Mouse (Mus musculus): ENCODE measurements around the gene Pgam2. TPM values are rescaled to one million over a fixed set of nuclear protein-coding genes. Genes with fewer than 3 reads are reported as not detected.
A peak's percentile ranks its signal among the peaks of the same experiment; 100 is the strongest.

Gene Pgam2
- polyA plus RNA-seq (2014; fragmentation: Nextera tagmentation; extraction: Ambion mirVana): 6.0 and 12.1 TPM in 2 replicates

DNA sequence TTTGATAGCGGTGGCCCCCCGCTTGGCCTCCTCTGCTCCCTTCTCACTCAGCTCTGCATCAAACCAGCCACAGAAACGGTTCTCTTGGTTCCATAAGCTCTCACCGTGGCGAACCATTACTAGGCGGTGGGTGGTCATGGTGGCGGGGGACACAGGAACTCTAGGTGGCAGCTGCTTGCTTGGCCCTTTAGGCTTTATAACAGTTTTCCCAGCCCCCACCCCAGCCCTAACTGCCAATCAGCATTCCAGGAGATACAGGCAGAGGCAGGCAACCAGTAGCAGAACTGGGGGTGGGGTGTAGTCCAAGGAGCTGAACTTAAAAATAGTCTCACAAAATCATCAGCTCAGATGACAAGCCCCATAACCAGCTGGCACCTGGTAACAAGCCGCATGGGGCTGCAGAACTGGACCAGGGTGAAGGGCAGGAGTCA lies at the start of gene Pgam2:
Gene Pgam2, minus strand, starts transcription at position 183 of the 431 bp plus-strand sequence.
- no peak within 1 kb of the TSS for H3K4me2 ChIP-seq
- H3K9me3 ChIP-seq (ENCODE audit: control insufficient read depth, low read length): no peaks in the 10 kb centered on the region
- peaks cover 7% of the 10 kb centered on the region for H3K4me1 ChIP-seq (replicated peaks; ENCODE audit: control insufficient read depth, insufficient read depth, low read length)
- H3K9ac ChIP-seq (ENCODE audit: low read depth, low read length): no peak within 1 kb of the TSS
- 47% methylated on average over 8 of the region's 8 CpGs for WGBS
- H3K36me3 ChIP-seq (ENCODE audit: control insufficient read depth, insufficient read depth, low read length): peaks cover 20% of the 10 kb centered on the region; the same call in 1 of the 2 replicates
- DNase-seq (ENCODE audit: low spot score) (no peak), ATAC-seq (replicated peaks; ENCODE audit: low FRiP score) (no peak)
- H3K4me3 ChIP-seq (ENCODE audit: low read depth, low read length): no peak within 1 kb of the TSS
- H3K27ac ChIP-seq (ENCODE audit: low read depth, low read length): no peak within 1 kb of the TSS
- H3K27me3 ChIP-seq (replicated peaks; ENCODE audit: control insufficient read depth, insufficient read depth, low read length): no peaks in the 10 kb centered on the region

DNA sequence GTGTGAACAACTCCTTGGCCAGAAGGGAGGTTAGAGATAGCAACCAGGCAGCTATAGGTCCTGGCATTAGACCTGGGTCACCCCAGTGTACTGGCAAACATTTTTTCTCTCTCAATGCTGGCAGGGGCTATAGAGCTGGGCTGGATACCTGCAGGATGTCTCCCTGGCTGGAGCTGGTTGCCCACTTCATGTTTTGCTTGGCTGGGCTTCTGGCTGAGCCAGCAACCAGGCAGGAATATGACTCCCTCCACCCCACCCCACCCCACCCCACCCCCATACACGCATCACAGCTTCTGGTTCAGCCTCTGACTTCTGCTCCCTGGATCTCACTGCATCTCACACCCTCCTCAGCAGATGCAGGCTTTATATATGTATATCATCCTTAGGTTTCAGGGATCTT lies 48.8 kb upstream of the Pgam2 start:
- H3K27me3 ChIP-seq (replicated peaks; ENCODE audit: control insufficient read depth, insufficient read depth, low read length): no peaks in the 10 kb centered on the region
- H3K36me3 ChIP-seq (ENCODE audit: control insufficient read depth, insufficient read depth, low read length): no peaks in the 10 kb centered on the region
- H3K4me2 ChIP-seq: no peak overlapping the region
- no peaks in the 10 kb centered on the region for H3K9me3 ChIP-seq (ENCODE audit: control insufficient read depth, low read length)
- H3K9ac ChIP-seq (ENCODE audit: low read depth, low read length): no peak overlapping the region
- WGBS: 56% methylated on average over 1 of the region's 1 CpGs
- no peaks in the 10 kb centered on the region for H3K4me1 ChIP-seq (replicated peaks; ENCODE audit: control insufficient read depth, insufficient read depth, low read length)
- no peak overlapping the region for H3K4me3 ChIP-seq (ENCODE audit: low read depth, low read length)
- DNase-seq (ENCODE audit: low spot score) (no peak), ATAC-seq (replicated peaks; ENCODE audit: low FRiP score) (no peak)
- no peak overlapping the region for H3K27ac ChIP-seq (ENCODE audit: low read depth, low read length)

DNA sequence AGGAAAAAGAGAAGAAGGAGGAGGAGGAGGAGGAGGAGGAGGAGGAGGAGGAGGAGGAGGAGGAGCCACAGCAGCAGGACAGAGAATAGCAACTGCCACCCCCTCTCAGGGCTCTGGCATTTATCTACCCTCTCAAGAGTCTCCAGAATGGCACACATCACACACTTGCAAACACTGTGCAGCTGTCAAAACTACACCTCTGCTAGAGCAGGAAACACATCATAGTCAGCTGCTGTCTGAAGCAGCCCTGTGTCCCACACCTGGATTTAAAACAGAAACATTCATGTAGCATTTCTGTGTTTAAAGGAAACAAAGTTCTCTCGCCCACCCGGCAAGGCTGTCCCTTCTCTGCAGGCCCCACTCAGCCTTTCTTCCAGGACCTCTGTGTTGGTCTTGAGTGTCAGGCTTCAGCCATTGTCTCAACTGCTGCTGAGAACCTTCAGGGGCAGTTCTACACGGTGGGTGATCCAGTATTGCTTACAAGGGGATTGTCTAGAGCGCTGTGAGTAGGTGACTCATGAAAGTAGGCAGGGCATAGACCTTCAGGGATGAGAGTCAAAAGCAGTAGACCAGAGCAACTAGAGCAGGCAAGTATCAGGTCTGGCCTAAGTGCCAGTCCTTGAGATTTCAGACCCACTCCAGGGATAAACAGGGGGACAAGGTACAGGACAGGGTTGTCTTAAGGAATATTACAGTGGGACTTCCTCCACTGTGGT lies 47.6 kb upstream of the Pgam2 start:
- ATAC-seq (replicated peaks; ENCODE audit: low FRiP score) (no peak), DNase-seq (ENCODE audit: low spot score) (no peak)
- Histone ChIP-seq H3K9me3 (ENCODE audit: control insufficient read depth, low read length) (no peaks in the 10 kb centered on the region), H3K4me1 (replicated peaks; ENCODE audit: control insufficient read depth, insufficient read depth, low read length) (no peaks in the 10 kb centered on the region), H3K4me3 (ENCODE audit: low read depth, low read length) (no peak overlapping the region), H3K27ac (ENCODE audit: low read depth, low read length) (no peak overlapping the region), H3K4me2 (no peak overlapping the region), H3K9ac (ENCODE audit: low read depth, low read length) (no peak overlapping the region), H3K36me3 (ENCODE audit: control insufficient read depth, insufficient read depth, low read length) (no peaks in the 10 kb centered on the region), H3K27me3 (replicated peaks; ENCODE audit: control insufficient read depth, insufficient read depth, low read length) (no peaks in the 10 kb centered on the region)
- 68% methylated on average over 4 of the region's 4 CpGs for WGBS

DNA sequence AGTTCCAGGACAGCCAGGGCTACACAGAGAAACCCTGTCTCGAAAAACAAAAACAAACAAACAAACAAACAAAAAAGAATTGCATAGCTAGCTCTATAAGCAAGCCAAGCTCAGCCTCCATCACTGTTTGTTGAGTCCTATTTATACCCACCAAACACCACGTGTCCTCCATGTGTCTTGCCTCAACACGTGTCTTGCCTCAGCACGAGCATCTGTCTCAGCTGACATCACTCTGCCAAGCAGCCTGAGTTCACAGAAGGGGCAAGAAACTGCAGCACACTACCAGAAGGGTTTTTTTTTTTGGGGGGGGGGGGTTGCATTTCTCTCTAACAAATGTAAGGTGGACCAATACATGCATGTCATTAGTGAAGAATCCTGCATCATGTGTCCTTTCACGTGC lies 46.9 kb upstream of the Pgam2 start:
- 62% methylated on average over 5 of the region's 5 CpGs for WGBS
- Histone ChIP-seq H3K4me3 (ENCODE audit: low read depth, low read length) (no peak overlapping the region), H3K9me3 (ENCODE audit: control insufficient read depth, low read length) (no peaks in the 10 kb centered on the region), H3K27me3 (replicated peaks; ENCODE audit: control insufficient read depth, insufficient read depth, low read length) (no peaks in the 10 kb centered on the region), H3K4me1 (replicated peaks; ENCODE audit: control insufficient read depth, insufficient read depth, low read length) (no peaks in the 10 kb centered on the region), H3K27ac (ENCODE audit: low read depth, low read length) (no peak overlapping the region), H3K4me2 (no peak overlapping the region), H3K9ac (ENCODE audit: low read depth, low read length) (no peak overlapping the region), H3K36me3 (ENCODE audit: control insufficient read depth, insufficient read depth, low read length) (no peaks in the 10 kb centered on the region)
- ATAC-seq (replicated peaks; ENCODE audit: low FRiP score) (no peak), DNase-seq (ENCODE audit: low spot score) (no peak)

DNA sequence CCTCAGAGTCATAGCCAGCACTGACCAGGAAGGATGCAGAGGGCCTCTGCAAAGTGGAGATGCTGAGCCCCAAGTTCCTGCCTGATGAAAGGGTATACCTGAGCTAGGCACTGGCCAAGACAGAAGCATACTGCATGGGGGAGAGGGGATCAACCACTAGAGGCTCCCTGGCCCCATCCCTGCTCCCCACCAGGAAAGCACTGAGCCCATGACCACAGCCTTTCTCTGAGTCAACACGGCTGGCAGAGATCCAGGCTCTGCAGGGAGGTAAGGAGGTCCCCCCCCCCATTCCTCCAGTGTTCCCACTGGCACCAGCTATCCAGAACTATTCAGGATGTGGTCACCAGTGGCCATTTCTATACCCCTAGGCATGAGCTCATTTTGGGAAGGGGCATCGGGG lies 45.8 kb upstream of the Pgam2 start:
- no peak overlapping the region for H3K4me2 ChIP-seq
- 58% methylated on average over 2 of the region's 2 CpGs for WGBS

DNA sequence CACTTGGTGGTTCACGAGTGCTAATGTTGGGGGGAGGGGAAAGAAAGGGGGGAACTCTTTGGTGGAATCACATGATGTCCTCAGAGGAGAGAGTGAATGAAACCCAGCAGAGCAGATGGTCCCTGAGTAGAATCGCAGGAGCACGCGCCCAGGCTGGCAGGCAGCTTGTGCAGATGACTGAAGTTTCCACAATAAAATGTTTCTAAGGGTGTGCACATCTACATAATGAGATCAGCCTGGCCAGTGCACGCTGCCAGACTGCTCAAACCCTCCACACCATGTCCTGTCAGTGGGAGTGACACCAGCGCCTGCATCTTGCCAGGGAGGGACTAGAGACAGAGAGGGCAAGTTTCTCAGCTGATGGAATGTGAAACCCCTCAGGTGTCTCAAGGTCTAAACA lies 45.2 kb upstream of the Pgam2 start:
- no peak for DNase-seq (ENCODE audit: low spot score)
- Histone ChIP-seq H3K27ac (ENCODE audit: low read depth, low read length) (no peak overlapping the region), H3K4me1 (replicated peaks; ENCODE audit: control insufficient read depth, insufficient read depth, low read length) (no peaks in the 10 kb centered on the region), H3K36me3 (ENCODE audit: control insufficient read depth, insufficient read depth, low read length) (no peaks in the 10 kb centered on the region), H3K27me3 (replicated peaks; ENCODE audit: control insufficient read depth, insufficient read depth, low read length) (no peaks in the 10 kb centered on the region), H3K4me3 (ENCODE audit: low read depth, low read length) (no peak overlapping the region), H3K9me3 (ENCODE audit: control insufficient read depth, low read length) (no peaks in the 10 kb centered on the region), H3K4me2 (no peak overlapping the region), H3K9ac (ENCODE audit: low read depth, low read length) (no peak overlapping the region)
- 63% methylated on average over 6 of the region's 6 CpGs for WGBS
- ATAC-seq (replicated peaks; ENCODE audit: low FRiP score): no peak

More for the DNA sequence above, 45.8 kb upstream of the Pgam2 start:
- no peaks in the 10 kb centered on the region for H3K27me3 ChIP-seq (replicated peaks; ENCODE audit: control insufficient read depth, insufficient read depth, low read length)
- no peaks in the 10 kb centered on the region for H3K9me3 ChIP-seq (ENCODE audit: control insufficient read depth, low read length)
- no peaks in the 10 kb centered on the region for H3K36me3 ChIP-seq (ENCODE audit: control insufficient read depth, insufficient read depth, low read length)
- no peak overlapping the region for H3K9ac ChIP-seq (ENCODE audit: low read depth, low read length)
- no peaks in the 10 kb centered on the region for H3K4me1 ChIP-seq (replicated peaks; ENCODE audit: control insufficient read depth, insufficient read depth, low read length)
- no peak for DNase-seq (ENCODE audit: low spot score)
- no peak overlapping the region for H3K4me3 ChIP-seq (ENCODE audit: low read depth, low read length)
- no peak for ATAC-seq (replicated peaks; ENCODE audit: low FRiP score)
- H3K27ac ChIP-seq (ENCODE audit: low read depth, low read length): no peak overlapping the region

DNA sequence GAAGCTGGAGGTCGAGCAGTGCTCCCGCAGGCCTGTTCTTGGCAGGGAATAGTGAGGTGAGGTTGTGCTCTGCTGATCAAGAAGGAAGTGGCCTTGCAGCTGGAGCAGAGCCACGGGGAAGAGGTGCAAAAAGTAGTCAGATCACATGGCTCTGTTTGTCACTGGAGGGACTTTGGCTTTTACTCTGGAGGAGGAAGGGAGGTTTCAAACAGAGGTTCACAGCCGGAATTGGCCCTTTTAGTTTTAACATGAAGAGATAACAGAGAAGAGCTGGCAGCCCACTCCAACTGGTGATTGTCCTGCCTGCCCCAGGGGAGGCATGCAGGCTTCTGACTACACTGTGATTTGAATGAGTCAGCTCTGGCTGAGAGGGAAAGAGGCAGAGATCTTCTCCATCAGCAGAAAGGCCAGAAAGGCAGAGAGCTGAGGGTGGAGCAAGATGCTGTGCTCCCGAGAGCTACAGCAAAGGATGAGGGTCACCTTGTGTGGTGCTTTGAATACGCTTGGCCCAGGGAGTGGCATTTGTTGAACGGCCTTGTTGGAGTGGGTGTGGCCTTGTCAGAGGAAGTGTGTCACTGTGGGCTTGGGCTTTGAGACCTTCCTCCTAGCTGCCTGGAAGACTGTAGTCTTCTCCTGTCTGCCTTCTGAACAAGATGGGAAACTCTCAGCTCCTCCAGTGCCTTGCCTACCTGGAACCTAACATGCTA lies 43.3 kb upstream of the Pgam2 start:
- ATAC-seq (replicated peaks; ENCODE audit: low FRiP score): no peak
- Histone ChIP-seq H3K27me3 (replicated peaks; ENCODE audit: control insufficient read depth, insufficient read depth, low read length) (no peaks in the 10 kb centered on the region), H3K4me1 (replicated peaks; ENCODE audit: control insufficient read depth, insufficient read depth, low read length) (no peaks in the 10 kb centered on the region), H3K36me3 (ENCODE audit: control insufficient read depth, insufficient read depth, low read length) (no peaks in the 10 kb centered on the region), H3K4me2 (no peak overlapping the region), H3K9me3 (ENCODE audit: control insufficient read depth, low read length) (no peaks in the 10 kb centered on the region), H3K4me3 (ENCODE audit: low read depth, low read length) (no peak overlapping the region), H3K27ac (ENCODE audit: low read depth, low read length) (peak overlapping the region; percentile 9; the same call in 1 of the 2 replicates), H3K9ac (ENCODE audit: low read depth, low read length) (no peak overlapping the region)
- WGBS: 59% methylated on average over 7 of the region's 7 CpGs
- no peak for DNase-seq (ENCODE audit: low spot score)

DNA sequence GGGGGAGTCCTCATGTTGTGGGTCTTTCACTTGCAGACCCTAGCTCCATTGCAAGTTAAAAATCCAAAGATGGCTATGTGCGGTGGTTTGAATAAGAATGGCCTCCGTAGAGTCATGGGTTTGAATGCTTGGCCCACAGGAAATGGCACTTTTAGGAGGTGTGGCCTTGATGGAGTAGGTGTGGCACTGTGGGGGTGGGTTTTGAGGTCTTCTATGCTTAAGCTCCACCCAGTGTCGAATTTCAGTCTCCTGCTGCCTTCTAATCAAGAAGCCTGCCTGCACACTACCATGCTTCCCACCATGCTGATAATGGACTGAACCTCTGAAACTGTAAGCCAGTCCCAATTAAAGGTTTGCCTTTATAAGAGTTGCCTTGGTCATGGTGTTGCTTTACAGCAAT lies 39.6 kb upstream of the Pgam2 start:
- Histone ChIP-seq H3K4me3 (ENCODE audit: low read depth, low read length) (no peak overlapping the region), H3K4me2 (no peak overlapping the region), H3K4me1 (replicated peaks; ENCODE audit: control insufficient read depth, insufficient read depth, low read length) (no peaks in the 10 kb centered on the region), H3K36me3 (ENCODE audit: control insufficient read depth, insufficient read depth, low read length) (no peaks in the 10 kb centered on the region), H3K27me3 (replicated peaks; ENCODE audit: control insufficient read depth, insufficient read depth, low read length) (no peaks in the 10 kb centered on the region), H3K27ac (ENCODE audit: low read depth, low read length) (no peak overlapping the region), H3K9ac (ENCODE audit: low read depth, low read length) (no peak overlapping the region), H3K9me3 (ENCODE audit: control insufficient read depth, low read length) (no peaks in the 10 kb centered on the region)
- ATAC-seq (replicated peaks; ENCODE audit: low FRiP score) (no peak), DNase-seq (ENCODE audit: low spot score) (no peak)
- 84% methylated on average over 3 of the region's 3 CpGs for WGBS

DNA sequence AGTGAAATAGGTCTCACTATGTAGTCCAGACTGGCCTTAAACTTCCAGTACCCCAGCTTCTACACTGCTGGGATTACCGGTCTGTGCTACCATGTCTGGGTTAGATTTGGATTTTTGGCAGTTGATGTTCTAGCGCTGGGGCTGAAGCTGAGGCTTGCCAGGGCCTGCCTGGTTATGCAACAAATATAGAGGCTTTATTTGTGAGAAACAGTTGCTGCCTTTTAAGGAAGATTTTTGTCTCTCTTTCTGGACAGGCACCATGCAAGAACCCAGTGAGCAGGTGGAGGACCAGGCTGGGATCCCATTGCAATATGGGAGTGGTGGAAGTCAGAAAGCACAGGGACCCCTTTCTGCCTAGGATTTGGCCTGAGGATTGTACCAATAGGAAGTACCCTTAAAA lies 38.2 kb upstream of the Pgam2 start:
- Histone ChIP-seq H3K27ac (ENCODE audit: low read depth, low read length) (no peak overlapping the region), H3K9me3 (ENCODE audit: control insufficient read depth, low read length) (no peaks in the 10 kb centered on the region), H3K4me2 (no peak overlapping the region), H3K27me3 (replicated peaks; ENCODE audit: control insufficient read depth, insufficient read depth, low read length) (no peaks in the 10 kb centered on the region), H3K9ac (ENCODE audit: low read depth, low read length) (no peak overlapping the region), H3K36me3 (ENCODE audit: control insufficient read depth, insufficient read depth, low read length) (no peaks in the 10 kb centered on the region), H3K4me1 (replicated peaks; ENCODE audit: control insufficient read depth, insufficient read depth, low read length) (peaks cover 6% of the 10 kb centered on the region), H3K4me3 (ENCODE audit: low read depth, low read length) (no peak overlapping the region)
- no peak for ATAC-seq (replicated peaks; ENCODE audit: low FRiP score)
- no peak for DNase-seq (ENCODE audit: low spot score)
- 97% methylated on average over 2 of the region's 2 CpGs for WGBS
